Mouse (Mus musculus): ENCODE measurements around the gene Sox6. TPM values are rescaled to one million over a fixed set of nuclear protein-coding genes. Genes with fewer than 3 reads are reported as not detected.

Gene Sox6
- polyA plus RNA-seq, 1 experiment: 3.9 TPM

GRCm38 (mm10) chr7:115751083-115751482 is 287.5 kb downstream of the Sox6 start:
- Histone ChIP-seq H3K4me3 (replicated peaks; ENCODE audit: extremely low read depth, low read depth, low read length) (no peak overlapping the region), H3K4me1 (ENCODE audit: control insufficient read depth, insufficient read depth, low read length) (no peaks in the 10 kb centered on the region)
- 51% methylated on average over 3 of the region's 3 CpGs for WGBS
- no peak for TF ChIP-seq CTCF (IDR thresholded peaks at IDR 0.05; ENCODE audit: insufficient read depth, low read length)
- TF ChIP-seq POLR2A (IDR thresholded peaks at IDR 0.05; ENCODE audit: borderline replicate concordance, extremely low read depth, low read depth, low read length): no peak
- no peak for DNase-seq

GRCm38 (mm10) chr7:115750275-115750825 is 288.2 kb downstream of the Sox6 start:
- DNase-seq: no peak
- no peak overlapping the region for H3K4me3 ChIP-seq (replicated peaks; ENCODE audit: extremely low read depth, low read depth, low read length)
- TF ChIP-seq POLR2A (IDR thresholded peaks at IDR 0.05; ENCODE audit: borderline replicate concordance, extremely low read depth, low read depth, low read length): no peak
- no peak for TF ChIP-seq CTCF (IDR thresholded peaks at IDR 0.05; ENCODE audit: insufficient read depth, low read length)
- WGBS: 53% methylated on average over 8 of the region's 8 CpGs
- no peaks in the 10 kb centered on the region for H3K4me1 ChIP-seq (ENCODE audit: control insufficient read depth, insufficient read depth, low read length)

- 86% methylated on average over 7 of the region's 7 CpGs for WGBS
Measured at GRCm38 (mm10) chr7:115747541-115747940, 291.1 kb downstream of the Sox6 start.

GRCm38 (mm10) chr7:115745672-115746253 is 292.8 kb downstream of the Sox6 start:
- DNase-seq: no peak
- H3K4me1 ChIP-seq (ENCODE audit: control insufficient read depth, insufficient read depth, low read length): no peaks in the 10 kb centered on the region
- TF ChIP-seq CTCF (IDR thresholded peaks at IDR 0.05; ENCODE audit: insufficient read depth, low read length) (no peak), POLR2A (IDR thresholded peaks at IDR 0.05; ENCODE audit: borderline replicate concordance, extremely low read depth, low read depth, low read length) (no peak)
- 76% methylated on average over 4 of the region's 4 CpGs for WGBS
- H3K4me3 ChIP-seq (replicated peaks; ENCODE audit: extremely low read depth, low read depth, low read length): no peak overlapping the region

More at GRCm38 (mm10) chr7:115747541-115747940, 291.1 kb downstream of the Sox6 start:
- Histone ChIP-seq H3K4me1 (ENCODE audit: control insufficient read depth, insufficient read depth, low read length) (no peaks in the 10 kb centered on the region), H3K4me3 (replicated peaks; ENCODE audit: extremely low read depth, low read depth, low read length) (no peak overlapping the region)
- DNase-seq: no peak
- no peak for TF ChIP-seq POLR2A (IDR thresholded peaks at IDR 0.05; ENCODE audit: borderline replicate concordance, extremely low read depth, low read depth, low read length)

- 32% methylated on average over 7 of the region's 7 CpGs for WGBS
- no peaks in the 10 kb centered on the region for H3K4me1 ChIP-seq (ENCODE audit: control insufficient read depth, insufficient read depth, low read length)
- no peak overlapping the region for H3K4me3 ChIP-seq (replicated peaks; ENCODE audit: extremely low read depth, low read depth, low read length)
- no peak for TF ChIP-seq CTCF (IDR thresholded peaks at IDR 0.05; ENCODE audit: insufficient read depth, low read length)
- no peak for TF ChIP-seq POLR2A (IDR thresholded peaks at IDR 0.05; ENCODE audit: borderline replicate concordance, extremely low read depth, low read depth, low read length)
- no peak for DNase-seq
Measured at GRCm38 (mm10) chr7:115734137-115734536, 304.5 kb downstream of the Sox6 start.

GRCm38 (mm10) chr7:115732824-115733223 is 305.8 kb downstream of the Sox6 start:
- TF ChIP-seq POLR2A (IDR thresholded peaks at IDR 0.05; ENCODE audit: borderline replicate concordance, extremely low read depth, low read depth, low read length) (no peak), CTCF (IDR thresholded peaks at IDR 0.05; ENCODE audit: insufficient read depth, low read length) (no peak)
- no peak for DNase-seq
- Histone ChIP-seq H3K4me3 (replicated peaks; ENCODE audit: extremely low read depth, low read depth, low read length) (no peak overlapping the region), H3K4me1 (ENCODE audit: control insufficient read depth, insufficient read depth, low read length) (no peaks in the 10 kb centered on the region)
- WGBS: 59% methylated on average over 1 of the region's 1 CpGs

GRCm38 (mm10) chr7:115726776-115727175 is 311.8 kb downstream of the Sox6 start:
- 93% methylated on average over 2 of the region's 2 CpGs for WGBS
- no peak overlapping the region for H3K4me3 ChIP-seq (replicated peaks; ENCODE audit: extremely low read depth, low read depth, low read length)
- TF ChIP-seq POLR2A (IDR thresholded peaks at IDR 0.05; ENCODE audit: borderline replicate concordance, extremely low read depth, low read depth, low read length): no peak
- TF ChIP-seq CTCF (IDR thresholded peaks at IDR 0.05; ENCODE audit: insufficient read depth, low read length): no peak
- no peaks in the 10 kb centered on the region for H3K4me1 ChIP-seq (ENCODE audit: control insufficient read depth, insufficient read depth, low read length)
- no peak for DNase-seq

- H3K4me1 ChIP-seq (ENCODE audit: control insufficient read depth, insufficient read depth, low read length): no peaks in the 10 kb centered on the region
- no peak for DNase-seq
- TF ChIP-seq POLR2A (IDR thresholded peaks at IDR 0.05; ENCODE audit: borderline replicate concordance, extremely low read depth, low read depth, low read length) (no peak), CTCF (IDR thresholded peaks at IDR 0.05; ENCODE audit: insufficient read depth, low read length) (no peak)
- WGBS: 77% methylated on average over 2 of the region's 2 CpGs
- no peak overlapping the region for H3K4me3 ChIP-seq (replicated peaks; ENCODE audit: extremely low read depth, low read depth, low read length)
Measured at GRCm38 (mm10) chr7:115724404-115724803, 314.2 kb downstream of the Sox6 start.

GRCm38 (mm10) chr7:115721624-115722540 is 316.7 kb downstream of the Sox6 start:
- H3K4me1 ChIP-seq (ENCODE audit: control insufficient read depth, insufficient read depth, low read length): no peaks in the 10 kb centered on the region
- no peak for DNase-seq
- 47% methylated on average over 7 of the region's 7 CpGs for WGBS
- TF ChIP-seq CTCF (IDR thresholded peaks at IDR 0.05; ENCODE audit: insufficient read depth, low read length): no peak
- TF ChIP-seq POLR2A (IDR thresholded peaks at IDR 0.05; ENCODE audit: borderline replicate concordance, extremely low read depth, low read depth, low read length): no peak
- no peak overlapping the region for H3K4me3 ChIP-seq (replicated peaks; ENCODE audit: extremely low read depth, low read depth, low read length)

All from lung, adult 2 months (tissue).